Mouse (Mus musculus) spleen, postnatal 14 days (tissue): ENCODE measurements around the gene AB124611.
"Not testable (repeated sequence)": the region's sequence is repeated elsewhere in the genome, so short reads cannot be mapped to it uniquely, and the experiment has no call there.

Source experiments
- DNase-seq, 2 experiments: peaks; one replicate each; pipeline ENCODE4 v3.0.0; 2021 to 2022; ENCODE audit warnings: low spot score in 2 of 2

AB124611 gene

DNA sequence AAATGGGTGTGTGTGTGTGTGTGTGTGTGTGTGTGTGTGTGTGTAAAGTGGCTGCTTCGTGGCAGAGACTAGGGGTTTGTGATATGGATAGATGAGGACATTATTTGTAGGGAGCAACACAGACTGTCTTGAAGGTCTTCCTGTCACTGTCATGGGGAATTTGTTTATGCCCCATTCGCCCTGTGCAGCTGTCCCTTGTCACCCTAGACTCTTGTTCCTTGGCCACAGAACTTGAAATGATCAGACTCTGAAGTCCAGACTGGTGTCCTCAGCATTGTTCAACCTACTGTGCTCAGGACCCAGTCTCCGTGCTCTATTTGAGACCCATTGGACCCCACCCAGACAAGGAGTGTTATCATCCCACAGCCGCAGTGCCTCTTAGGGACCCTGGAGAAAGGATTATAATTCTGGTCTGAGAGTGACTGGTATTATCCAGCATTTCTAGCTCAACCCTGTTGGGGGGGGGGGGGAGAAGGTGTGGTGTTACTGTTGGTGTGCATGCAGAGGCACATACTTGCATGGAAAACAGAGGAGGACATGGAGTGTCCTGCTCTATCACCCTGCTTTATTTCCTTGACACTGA, 39.1 kb downstream of the AB124611 start:
- DNase-seq, result no peak

DNA sequence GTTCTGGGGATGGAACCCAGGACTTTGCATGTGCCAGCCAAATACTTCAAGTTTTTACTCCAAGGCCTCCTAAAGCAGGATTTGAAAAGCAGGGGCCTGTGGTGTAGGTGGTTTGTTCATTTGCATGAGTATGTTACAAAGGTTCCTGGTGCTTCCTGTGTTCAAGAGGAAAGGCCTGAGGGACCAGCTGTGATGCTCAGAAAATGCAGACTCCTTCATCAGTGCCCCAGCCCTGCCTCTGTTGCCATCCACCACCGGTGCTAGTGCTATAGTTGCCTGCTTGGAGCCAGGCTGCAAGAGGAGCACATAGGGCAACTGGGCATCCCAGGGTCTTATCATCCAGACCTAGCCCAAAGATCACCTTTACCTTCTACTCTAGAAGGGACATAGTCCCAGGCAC, 40.6 kb downstream of the AB124611 start:
- no peak for DNase-seq

DNA sequence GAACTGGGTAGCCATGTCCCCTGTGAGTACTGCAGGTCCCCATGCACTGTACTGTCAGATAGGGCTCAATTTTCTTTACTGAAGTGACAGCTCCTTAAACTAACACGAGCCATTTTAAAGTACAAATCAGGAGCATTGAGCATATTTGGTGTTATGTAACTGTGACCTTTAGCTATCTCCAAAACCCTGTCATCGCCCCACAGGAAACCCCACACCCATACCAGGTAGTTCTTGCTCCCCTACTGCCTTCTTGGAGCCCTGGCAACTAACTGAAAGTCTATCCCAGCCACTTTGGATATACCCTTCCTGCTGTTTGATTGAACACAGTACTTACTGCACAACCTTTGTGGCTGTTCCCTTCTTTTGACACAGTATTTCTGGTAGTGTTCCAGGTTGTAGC, 41.1 kb downstream of the AB124611 start:
- no peak for DNase-seq

GRCm38 (mm10) chr9:21568657-21569255, 42.8 kb downstream of the AB124611 start:
- no peak for DNase-seq

DNA sequence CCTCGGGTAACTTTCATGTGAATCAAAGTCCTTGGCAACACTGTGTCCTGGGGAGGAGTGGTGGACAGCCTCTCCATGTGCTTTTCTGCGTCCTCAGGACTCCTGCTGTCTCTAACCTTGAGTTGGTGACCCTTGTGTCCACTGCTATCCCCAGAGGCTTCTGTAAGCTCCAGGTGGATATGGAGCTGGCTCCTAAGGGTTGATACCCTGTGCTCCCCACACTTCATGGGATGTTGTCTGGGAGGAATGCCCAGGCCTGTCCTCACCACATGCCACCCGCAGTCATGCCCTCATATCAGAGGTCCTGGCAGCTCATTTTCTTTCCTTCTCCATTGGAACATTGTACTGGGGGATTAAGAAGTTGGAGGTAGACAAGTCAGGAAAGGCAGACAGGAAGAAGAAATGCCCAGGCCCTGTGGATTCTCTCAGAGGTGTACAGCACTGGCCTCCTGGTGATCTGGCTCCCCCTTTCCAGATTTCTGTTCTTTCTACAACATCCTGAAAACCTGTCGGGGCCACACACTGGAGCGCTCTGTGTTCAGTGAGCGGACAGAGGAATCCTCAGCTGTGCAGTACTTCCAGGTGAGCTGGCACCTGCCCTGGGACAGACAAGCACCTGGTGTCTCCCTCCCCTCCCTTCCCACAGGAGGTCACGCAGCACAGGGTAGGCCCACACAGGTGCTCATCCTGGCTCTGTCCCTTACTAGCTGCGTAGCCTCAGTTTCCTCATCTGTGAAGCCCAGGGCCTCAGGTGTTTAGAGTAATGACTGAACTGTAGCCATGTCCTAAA, 48.2 kb downstream of the AB124611 start:
- no peak for DNase-seq

DNA sequence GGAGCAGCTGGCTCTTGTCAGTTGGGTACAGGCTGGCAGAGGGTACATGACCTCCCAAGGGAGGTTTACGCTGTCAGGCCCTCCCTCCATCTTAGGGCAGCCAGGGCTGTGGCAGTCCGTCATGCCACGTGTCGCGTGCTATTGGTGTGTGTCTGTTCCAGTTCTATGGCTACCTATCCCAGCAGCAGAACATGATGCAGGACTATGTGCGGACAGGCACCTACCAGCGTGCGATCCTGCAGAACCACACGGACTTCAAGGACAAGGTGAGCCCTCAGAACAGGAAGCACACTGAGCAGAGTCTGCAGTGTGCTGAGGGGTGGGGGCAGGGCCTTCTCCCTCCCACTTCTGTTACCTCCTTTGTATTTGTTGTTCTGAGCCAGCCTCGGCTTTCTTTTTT, 49.3 kb downstream of the AB124611 start:
- no peak for DNase-seq

DNA sequence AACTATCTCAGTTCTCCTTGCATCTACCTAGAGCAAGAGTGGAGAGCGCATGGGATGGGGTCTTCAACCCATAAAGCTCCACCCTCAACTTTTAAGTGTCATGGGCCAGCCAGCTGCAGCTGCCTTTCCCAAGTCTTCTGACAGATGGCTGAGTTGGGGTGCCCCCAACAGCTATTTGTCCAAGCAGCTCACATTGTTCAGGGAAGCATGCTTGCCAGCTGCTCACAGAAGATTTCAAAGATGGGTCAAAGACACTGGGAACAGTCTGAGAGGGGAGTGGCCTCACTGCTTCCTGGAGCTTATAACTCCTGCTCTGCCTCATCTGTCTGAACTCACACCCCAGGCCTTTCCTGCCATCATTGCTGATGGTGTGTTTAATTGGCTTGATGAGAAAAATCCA, 50.3 kb downstream of the AB124611 start:
- DNase-seq, result no peak

DNA sequence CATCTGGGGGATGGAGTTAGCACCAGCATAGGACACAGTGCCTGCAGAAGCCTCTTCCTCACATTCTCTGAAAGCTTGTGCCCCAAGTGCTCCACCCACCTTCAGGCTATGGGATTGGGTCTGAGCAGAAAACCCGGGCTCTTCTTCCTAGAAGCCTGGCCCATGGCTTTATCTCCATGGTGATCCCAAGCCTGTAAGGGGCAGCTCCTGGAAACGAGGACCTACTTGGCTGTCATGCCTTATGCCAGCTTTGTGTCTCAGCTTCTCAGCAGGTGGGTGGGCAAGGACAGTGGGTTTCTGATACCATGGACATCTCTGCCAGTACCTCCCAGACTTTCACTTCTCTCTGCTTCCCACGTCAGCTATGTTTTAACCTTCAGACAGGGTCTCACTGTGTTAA, 52.2 kb downstream of the AB124611 start:
- no peak for DNase-seq

- DNase-seq, result no peak
These were observed 59.4 kb downstream of the AB124611 start for GRCm38 (mm10) chr9:21585401-21585800.

- no peak for DNase-seq
These were observed 61.8 kb downstream of the AB124611 start for GRCm38 (mm10) chr9:21587678-21588349.

DNA sequence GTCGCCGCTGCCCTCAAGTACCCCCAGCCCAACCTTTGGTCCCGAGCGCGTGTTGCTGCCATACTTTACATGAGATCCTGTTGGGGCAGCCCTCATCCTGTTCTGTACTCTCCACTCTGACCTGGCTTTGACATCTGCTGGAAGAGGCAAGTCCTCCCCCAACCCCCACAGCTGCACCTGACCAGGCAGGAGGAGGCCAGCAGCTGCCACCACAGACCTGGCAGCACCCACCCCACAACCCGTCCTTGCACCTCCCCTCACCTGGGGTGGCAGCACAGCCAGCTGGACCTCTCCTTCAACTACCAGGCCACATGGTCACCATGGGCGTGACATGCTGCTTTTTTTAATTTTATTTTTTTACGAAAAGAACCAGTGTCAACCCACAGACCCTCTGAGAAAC, 62.4 kb downstream of the AB124611 start:
- DNase-seq, result no peak

GRCm38 (mm10) chr9:21589538-21589937, 63.6 kb downstream of the AB124611 start:
- DNase-seq, result no peak

GRCm38 (mm10) chr9:21591127-21591830, 65.3 kb downstream of the AB124611 start:
- DNase-seq, result no peak

- DNase-seq, result no peak
These were observed 66.1 kb downstream of the AB124611 start for GRCm38 (mm10) chr9:21591831-21592702.

DNA sequence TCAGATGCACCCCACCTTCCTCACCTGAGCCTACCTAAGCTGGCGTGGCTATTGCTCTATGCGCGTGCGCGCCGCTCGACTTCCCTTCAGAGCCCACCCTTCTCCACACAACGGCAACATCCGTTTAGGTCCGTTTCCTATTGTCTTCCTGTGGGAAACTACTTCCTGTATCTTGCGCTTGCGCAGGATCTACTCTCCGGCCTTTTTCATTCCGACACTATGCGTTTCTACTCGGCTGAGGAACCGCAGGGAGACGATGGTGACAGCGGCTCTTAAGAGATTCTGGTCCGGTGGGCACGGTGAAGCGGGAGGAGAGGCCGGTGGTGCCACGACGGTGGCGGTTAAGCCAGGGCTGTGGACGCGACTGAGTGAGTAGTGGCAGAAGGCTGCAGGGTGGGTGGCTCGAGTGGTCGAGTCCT, 66.7 kb downstream of the AB124611 start, which contains the start of the genes Timm29 and Yipf2:
Timm29 (plus strand) TSS at position 20 of the 419 bp plus-strand sequence.
Yipf2 (minus strand) TSS at position 126 of the 419 bp plus-strand sequence.
- DNase-seq, result peak; percentile 67 to 82

- DNase-seq, result peak in 1 of 2 experiments; percentile 41
These were observed 67.2 kb downstream of the AB124611 start for GRCm38 (mm10) chr9:21593122-21593721.

DNA sequence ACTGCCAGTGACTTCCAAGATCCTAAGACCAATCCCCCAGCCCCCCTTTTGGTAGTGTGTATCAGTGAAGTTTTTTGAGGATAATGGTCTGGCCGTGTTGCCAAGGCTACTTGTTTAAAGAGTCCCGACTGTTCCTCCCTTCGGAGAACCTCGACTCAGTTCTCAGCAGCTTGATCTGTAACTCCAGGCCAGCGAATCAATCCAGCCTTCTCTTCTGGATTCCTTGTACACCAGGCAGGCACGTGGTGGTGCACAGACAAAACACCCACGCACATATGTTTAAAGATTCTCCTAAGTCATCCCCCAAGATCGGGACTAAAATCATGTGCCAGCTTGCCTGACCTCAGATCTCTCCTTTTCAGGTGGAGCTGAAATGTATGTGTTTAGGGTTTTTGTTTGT, 68.4 kb downstream of the AB124611 start:
- not testable (repeated sequence) for DNase-seq

DNA sequence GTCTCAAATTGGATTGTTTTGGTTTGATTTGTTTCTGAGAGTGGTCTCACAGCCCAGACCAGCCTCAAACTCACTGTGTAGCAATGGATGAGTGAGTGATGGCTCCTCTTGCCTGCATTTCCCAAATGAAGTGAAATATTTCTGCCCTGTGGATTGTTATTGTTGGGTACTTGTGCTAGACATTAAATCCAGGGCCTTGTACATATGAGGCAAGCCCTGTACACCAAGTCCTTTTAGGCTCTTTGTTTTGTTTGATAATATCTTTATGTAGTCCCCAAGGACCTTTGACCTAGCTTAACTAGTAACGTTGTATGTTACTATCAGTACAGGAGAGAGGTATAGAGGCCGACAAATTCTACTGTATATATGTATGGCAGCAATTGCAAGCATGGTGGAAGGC, 68.9 kb downstream of the AB124611 start:
- DNase-seq, result no peak
